9 mouse cellular contexts compared by ENCODE assay signal in the genomic region with DNA sequence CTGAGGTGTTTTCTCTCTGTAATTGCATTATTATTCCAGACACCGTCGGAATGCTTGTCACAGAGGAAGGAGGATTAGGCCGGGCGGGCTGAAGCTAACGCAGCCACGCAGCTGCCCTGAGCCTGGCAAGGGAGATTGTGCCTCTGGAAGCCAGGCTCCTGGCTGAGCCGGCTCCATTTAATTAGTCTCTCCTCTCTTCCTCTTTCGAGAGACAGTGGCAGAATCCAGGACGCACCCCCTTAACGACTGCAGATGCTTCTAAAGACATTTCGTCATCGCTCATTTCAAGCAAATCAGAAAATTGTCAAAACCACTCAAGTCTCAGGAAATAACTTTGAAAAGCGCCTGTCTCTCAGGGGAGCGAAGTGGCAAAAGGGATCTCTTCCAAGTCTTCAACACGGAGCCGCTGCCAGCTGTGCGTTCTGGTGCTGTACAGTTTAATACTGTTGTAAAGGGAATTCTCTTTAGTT. TPM values are rescaled to one million over a fixed set of nuclear protein-coding genes. Genes with fewer than 3 reads are reported as not detected.
DNase-seq lines count a peak whose midpoint lies in the region; ATAC-seq and TF ChIP-seq lines count a peak whose summit lies in the region.
"Had no signal": no experiment of that assay in that cellular context is flagged by ENCODE, and none has a peak within 500 bp of the region (broad histone marks: within the 10 kb centered on the region; RNA-seq: fewer than 3 reads in every experiment).

No protein-coding gene starts in this region.

- intact Hi-C loops in left cerebral cortex, adult 2 months (cut with DNase I) = loop anchor here (5.0 kb wide), 1 partner anchor 49 kb away; a partner anchor contains a TSS
- intact Hi-C loops in left cerebral cortex, postnatal 36 days (cut with DNase I) = no loop called here

- WGBS in embryonic facial prominence, embryonic 10.5 days = 41% methylated on average over 17 of the region's 17 CpGs
- WGBS in hindbrain, embryonic 12.5 days = 32% methylated on average over 17 of the region's 17 CpGs
- WGBS in midbrain, embryonic 16.5 days = 9% methylated on average over 17 of the region's 17 CpGs

- ATAC-seq in hindbrain, embryonic 12.5 days (ENCODE audit: low FRiP score) = no peak
- ATAC-seq in midbrain, embryonic 16.5 days = peak; percentile 86

- no peak overlapping the region for H3K27ac ChIP-seq in left cerebral cortex, adult 2 months
- H3K27ac ChIP-seq in embryonic facial prominence, embryonic 10.5 days (replicated peaks) = no peak overlapping the region
- peak overlapping the region; percentile 26; the same call in 1 of the 2 replicates for H3K27ac ChIP-seq in hindbrain, embryonic 12.5 days
- H3K27ac ChIP-seq in midbrain, embryonic 16.5 days (ENCODE audit: low read length) = peak overlapping the region; percentile 77

- 0 out of 2 replicates have a peak overlapping the region, but pooled peaks have one; percentile 9 for H3K4me3 ChIP-seq in left cerebral cortex, adult 2 months
- H3K4me3 ChIP-seq in embryonic facial prominence, embryonic 10.5 days = no peak overlapping the region
- H3K4me3 ChIP-seq in hindbrain, embryonic 12.5 days = no peak overlapping the region
- no peak overlapping the region for H3K4me3 ChIP-seq in midbrain, embryonic 16.5 days (ENCODE audit: low read depth, low read length)

- H3K27me3 ChIP-seq in embryonic facial prominence, embryonic 10.5 days (replicated peaks; ENCODE audit: low read depth, poor library complexity, severe bottlenecking) = no peaks in the 10 kb centered on the region
- peaks cover 10% of the 10 kb centered on the region; the same call in 1 of the 2 replicates for H3K27me3 ChIP-seq in hindbrain, embryonic 12.5 days
- no peaks in the 10 kb centered on the region for H3K27me3 ChIP-seq in midbrain, embryonic 16.5 days (ENCODE audit: control insufficient read depth, insufficient read depth, low read depth, low read length)

- H3K9ac ChIP-seq in hindbrain, embryonic 12.5 days = no peak overlapping the region
- 0 out of 2 replicates have a peak overlapping the region, but pooled peaks have one; percentile 2 for H3K9ac ChIP-seq in midbrain, embryonic 16.5 days (ENCODE audit: low read depth, low read length)

- no peak for TF ChIP-seq CTCF in left cerebral cortex, adult 2 months (IDR thresholded peaks at IDR 0.05)

- DNase-seq in left cerebral cortex, adult 2 months (ENCODE audit: extremely low spot score in 1 of 2, low spot score in 2 of 2) = no peak
- no peak for DNase-seq in left cerebral cortex, postnatal 36 days (ENCODE audit: low spot score in 2 of 2)
- DNase-seq in embryonic facial prominence, embryonic 10.5 days (ENCODE audit: low spot score) = peak; percentile 21
- no peak for DNase-seq in urinary bladder, postnatal 14 days (ENCODE audit: low spot score)
- no peak for DNase-seq in layer of hippocampus, postnatal 14 days (ENCODE audit: low spot score in 2 of 2)
- no peak for DNase-seq in kidney, adult 8-10 months

- H3K4me1 ChIP-seq in embryonic facial prominence, embryonic 10.5 days = peaks cover 41% of the 10 kb centered on the region
- peaks cover 35% of the 10 kb centered on the region for H3K4me1 ChIP-seq in hindbrain, embryonic 12.5 days
- H3K4me1 ChIP-seq in midbrain, embryonic 16.5 days (ENCODE audit: control insufficient read depth, insufficient read depth, low read length) = peaks cover 27% of the 10 kb centered on the region

- H3K36me3 ChIP-seq in embryonic facial prominence, embryonic 10.5 days (replicated peaks) = no peaks in the 10 kb centered on the region; the same call in 1 of the 2 replicates
- no peaks in the 10 kb centered on the region for H3K36me3 ChIP-seq in hindbrain, embryonic 12.5 days
- no peaks in the 10 kb centered on the region for H3K36me3 ChIP-seq in midbrain, embryonic 16.5 days (ENCODE audit: control insufficient read depth, insufficient read depth, low read length)

- H3K9me3 ChIP-seq in embryonic facial prominence, embryonic 10.5 days = no peaks in the 10 kb centered on the region
- H3K9me3 ChIP-seq in hindbrain, embryonic 12.5 days (replicated peaks) = no peaks in the 10 kb centered on the region
- H3K9me3 ChIP-seq in midbrain, embryonic 16.5 days (replicated peaks; ENCODE audit: control insufficient read depth, low read length, poor library complexity, severe bottlenecking) = no peaks in the 10 kb centered on the region
- H3K9me3 ChIP-seq: G1E had no signal

- peak overlapping the region; percentile 24 for H3K4me2 ChIP-seq in hindbrain, embryonic 12.5 days (replicated peaks)
- H3K4me2 ChIP-seq in midbrain, embryonic 16.5 days (ENCODE audit: low read length) = peak overlapping the region; percentile 41

RNA-seq across cellular contexts. Expression of a gene that starts 51.0 kb away (rescaled TPM):
- total RNA-seq in left cerebral cortex, adult 2 months (2021) = 1 to 10 TPM; 5.9 to 7.4 TPM
- 1 to 10 TPM; 6.3 to 8.1 TPM for total RNA-seq in left cerebral cortex, postnatal 36 days (2021)
- polyA plus RNA-seq in embryonic facial prominence, embryonic 10.5 days (2016; fragmentation: Nextera tagmentation; extraction: Ambion mirVana) = 18.8 and 20.1 TPM in 2 replicates
- 31.1 and 31.4 TPM in 2 replicates for polyA plus RNA-seq in hindbrain, embryonic 12.5 days (2016; fragmentation: Nextera tagmentation; extraction: Ambion mirVana)
- polyA plus RNA-seq in midbrain, embryonic 16.5 days (2015; fragmentation: Nextera tagmentation; extraction: Ambion mirVana) = 14.7 and 14.8 TPM in 2 replicates
- 1 to 10 TPM; 9.4 to 9.9 TPM for total RNA-seq in layer of hippocampus, postnatal 14 days (2021)

Comparison
In these comparisons a context has a peak if more than half of its experiments do, and no peak if none do; other contexts are left out.
1. H3K27ac ChIP-seq: peak in hindbrain, embryonic 12.5 days (single experiment) and midbrain, embryonic 16.5 days (single experiment); none in left cerebral cortex, adult 2 months (single experiment) and embryonic facial prominence, embryonic 10.5 days (single experiment).